Mouse (Mus musculus): ENCODE measurements around the gene Gm20449.
A peak's percentile ranks its signal among the peaks of the same experiment; 100 is the strongest.
"Not testable (repeated sequence)": the region's sequence is repeated elsewhere in the genome, so short reads cannot be mapped to it uniquely, and the experiment has no call there.

Gene Gm20449

GRCm38 (mm10) chr7:41499389-41500049 lies at the start of gene Gm20449, which contains the start of gene AW146154:
Gene Gm20449 (minus strand): TSS chr7:41499417.
Gene AW146154 (minus strand): TSS chr7:41499890.
- DNase-seq (ENCODE audit: low spot score): peak; percentile 99

- no peak for DNase-seq (ENCODE audit: low spot score)
These were observed 13.5 kb upstream of the Gm20449 start for GRCm38 (mm10) chr7:41512672-41513071.

- DNase-seq (ENCODE audit: low spot score): no peak
These were observed 13.0 kb upstream of the Gm20449 start for GRCm38 (mm10) chr7:41512207-41512606.

- DNase-seq (ENCODE audit: low spot score): no peak
These were observed 3.2 kb upstream of the Gm20449 start for GRCm38 (mm10) chr7:41502402-41502801.

- peak; percentile 68 for DNase-seq (ENCODE audit: low spot score)
These were observed 1.1 kb upstream of the Gm20449 start for GRCm38 (mm10) chr7:41500151-41500934.

GRCm38 (mm10) chr7:41499018-41499388 lies 214 bp downstream of the Gm20449 start:
- DNase-seq (ENCODE audit: low spot score): not testable (repeated sequence)

- not testable (repeated sequence) for DNase-seq (ENCODE audit: low spot score)
These were observed 753 bp downstream of the Gm20449 start for GRCm38 (mm10) chr7:41498464-41498863.

- DNase-seq (ENCODE audit: low spot score): no peak
These were observed 1.3 kb downstream of the Gm20449 start for GRCm38 (mm10) chr7:41497871-41498270.

- no peak for DNase-seq (ENCODE audit: low spot score)
These were observed 47.4 kb downstream of the Gm20449 start for GRCm38 (mm10) chr7:41451864-41452263.

- not testable (repeated sequence) for DNase-seq (ENCODE audit: low spot score)
These were observed 50.6 kb downstream of the Gm20449 start, which contains the start of gene Vmn2r57 for GRCm38 (mm10) chr7:41448596-41448995. Gene Vmn2r57 (minus strand): TSS chr7:41448696.

- DNase-seq (ENCODE audit: low spot score): no peak
These were observed 105.1 kb downstream of the Gm20449 start for GRCm38 (mm10) chr7:41394130-41394529.

GRCm38 (mm10) chr7:41393048-41393971 lies 105.9 kb downstream of the Gm20449 start, which contains the start of gene AI987944:
Gene AI987944 (minus strand): TSS chr7:41393379.
- DNase-seq (ENCODE audit: low spot score): peak; percentile 83

Measured in urinary bladder, postnatal 14 days (tissue).